Mouse (Mus musculus): ENCODE measurements around the gene Adam17. TPM values are rescaled to one million over a fixed set of nuclear protein-coding genes. Genes with fewer than 3 reads are reported as not detected.

The Adam17 gene
- polyA plus RNA-seq, 1 experiment: 25.1 TPM

GRCm38 (mm10) chr12:21326325-21326724 is 47.1 kb downstream of the Adam17 start:
- TF ChIP-seq GATA1 (IDR thresholded peaks at IDR 0.05; ENCODE audit: low read length): no peak

- TF ChIP-seq GATA1 (IDR thresholded peaks at IDR 0.05; ENCODE audit: low read length): no peak
Observed at GRCm38 (mm10) chr12:21325266-21325665, 48.2 kb downstream of the Adam17 start.

GRCm38 (mm10) chr12:21324101-21324500 is 49.3 kb downstream of the Adam17 start:
- no peak for TF ChIP-seq GATA1 (IDR thresholded peaks at IDR 0.05; ENCODE audit: low read length)

GRCm38 (mm10) chr12:21322856-21323255 is 50.6 kb downstream of the Adam17 start:
- no peak for TF ChIP-seq GATA1 (IDR thresholded peaks at IDR 0.05; ENCODE audit: low read length)

GRCm38 (mm10) chr12:21322296-21322695 is 51.1 kb downstream of the Adam17 start:
- TF ChIP-seq GATA1 (IDR thresholded peaks at IDR 0.05; ENCODE audit: low read length): no peak

- TF ChIP-seq GATA1 (IDR thresholded peaks at IDR 0.05; ENCODE audit: low read length): no peak
Observed at GRCm38 (mm10) chr12:21321170-21321569, 52.3 kb downstream of the Adam17 start.

GRCm38 (mm10) chr12:21320317-21320716 is 53.1 kb downstream of the Adam17 start:
- no peak for TF ChIP-seq GATA1 (IDR thresholded peaks at IDR 0.05; ENCODE audit: low read length)

- no peak for TF ChIP-seq GATA1 (IDR thresholded peaks at IDR 0.05; ENCODE audit: low read length)
Observed at GRCm38 (mm10) chr12:21318143-21318895, 55.1 kb downstream of the Adam17 start.

GRCm38 (mm10) chr12:21316869-21317265 is 56.6 kb downstream of the Adam17 start:
- TF ChIP-seq GATA1 (IDR thresholded peaks at IDR 0.05; ENCODE audit: low read length): no peak

GRCm38 (mm10) chr12:21315923-21316868 is 57.2 kb downstream of the Adam17 start, which contains the start of gene Iah1:
Iah1 (plus strand) TSS chr12:21316389.
- no peak for TF ChIP-seq GATA1 (IDR thresholded peaks at IDR 0.05; ENCODE audit: low read length)

- no peak for TF ChIP-seq GATA1 (IDR thresholded peaks at IDR 0.05; ENCODE audit: low read length)
Observed at GRCm38 (mm10) chr12:21312201-21312600, 61.2 kb downstream of the Adam17 start.

- TF ChIP-seq GATA1 (IDR thresholded peaks at IDR 0.05; ENCODE audit: low read length): no peak
Observed at GRCm38 (mm10) chr12:21306721-21307120, 66.7 kb downstream of the Adam17 start.

- TF ChIP-seq GATA1 (IDR thresholded peaks at IDR 0.05; ENCODE audit: low read length): no peak
Observed at GRCm38 (mm10) chr12:21305741-21306140, 67.7 kb downstream of the Adam17 start.

GRCm38 (mm10) chr12:21302361-21302783 is 71.1 kb downstream of the Adam17 start:
- TF ChIP-seq GATA1 (IDR thresholded peaks at IDR 0.05; ENCODE audit: low read length): no peak

GRCm38 (mm10) chr12:21301932-21302331 is 71.5 kb downstream of the Adam17 start:
- no peak for TF ChIP-seq GATA1 (IDR thresholded peaks at IDR 0.05; ENCODE audit: low read length)

GRCm38 (mm10) chr12:21301324-21301723 is 72.1 kb downstream of the Adam17 start:
- no peak for TF ChIP-seq GATA1 (IDR thresholded peaks at IDR 0.05; ENCODE audit: low read length)

All from G1E-ER4 (cell line).